Mouse (Mus musculus): ENCODE results near the gene Rab3b.

Rab3b gene

DNA sequence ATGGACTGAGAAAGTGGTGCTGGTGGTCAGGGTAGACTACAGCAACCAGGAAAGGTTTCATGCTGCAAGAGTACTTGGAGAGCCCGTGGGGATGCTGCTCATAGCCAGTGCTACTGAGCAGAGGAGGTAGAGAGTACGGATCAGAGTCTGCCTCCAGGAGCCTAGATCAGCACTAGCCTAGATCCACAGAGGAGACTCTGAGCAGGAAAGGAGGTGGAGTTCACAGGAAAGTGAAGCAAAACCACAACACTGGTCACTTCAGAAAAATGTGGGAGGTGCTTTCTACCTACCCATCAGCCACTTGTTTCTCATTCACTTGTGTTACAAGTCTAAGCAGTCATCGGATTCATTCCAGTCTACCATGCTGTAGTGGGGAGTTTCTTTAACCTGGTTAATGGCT lies 80.8 kb downstream of the Rab3b start:
- DNase-seq: no peak

DNA sequence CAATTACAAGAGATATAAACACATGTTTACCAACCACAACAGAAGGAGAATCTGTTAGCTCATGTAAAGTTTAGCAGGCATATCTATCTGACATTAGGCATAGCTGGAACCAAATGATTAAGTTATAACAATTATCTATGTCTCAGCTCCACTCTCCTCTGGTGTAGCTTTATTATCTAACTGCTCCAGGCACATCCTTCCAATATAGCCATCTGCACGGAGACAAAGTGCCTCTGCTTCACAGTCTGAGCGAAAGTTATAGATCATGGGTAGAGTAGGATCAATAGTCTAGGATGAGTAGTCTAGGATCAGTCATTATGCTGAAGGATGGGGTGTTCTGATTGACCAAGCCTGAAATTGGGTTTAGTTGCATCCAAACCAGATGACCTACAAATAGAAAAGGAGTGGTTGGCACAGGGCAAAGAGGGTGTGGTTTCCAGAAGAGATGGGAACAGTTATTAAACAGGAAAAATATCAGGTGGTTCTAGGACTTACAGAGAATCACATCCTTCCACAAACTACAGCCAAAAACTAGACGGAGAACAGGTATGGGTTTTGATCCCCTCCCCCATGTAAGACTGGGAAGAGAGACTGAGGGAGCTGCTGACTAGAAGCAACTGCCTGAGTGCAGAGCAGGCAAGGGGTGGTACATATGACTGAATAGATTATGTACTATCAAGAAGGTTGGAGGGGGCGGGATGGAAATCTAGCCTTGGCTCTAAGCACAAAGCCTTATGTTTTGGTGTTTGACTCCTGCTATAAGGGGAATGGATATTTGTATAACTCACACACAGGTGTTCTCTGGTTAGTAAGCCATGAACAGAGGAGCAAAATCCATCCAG lies 82.0 kb downstream of the Rab3b start:
- DNase-seq: no peak

DNA sequence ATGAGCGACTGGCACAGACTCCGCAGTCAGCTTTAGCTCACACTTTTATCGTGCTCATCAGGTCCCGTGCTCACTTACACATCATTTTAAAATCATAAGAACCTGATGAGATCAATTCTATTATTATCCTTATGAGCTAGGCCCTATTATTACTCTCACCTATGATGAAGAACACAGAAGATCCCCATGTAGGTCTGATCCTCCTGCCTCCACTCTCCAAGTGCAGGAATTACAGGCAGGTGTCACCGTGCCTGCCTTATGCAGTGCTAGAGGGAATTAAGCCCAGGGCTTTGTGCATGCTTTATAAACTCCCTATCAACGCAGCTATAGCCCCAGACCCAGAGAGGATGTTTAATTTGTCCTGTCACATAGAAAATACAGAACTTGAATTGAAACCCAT lies 84.2 kb downstream of the Rab3b start:
- no peak for DNase-seq

DNA sequence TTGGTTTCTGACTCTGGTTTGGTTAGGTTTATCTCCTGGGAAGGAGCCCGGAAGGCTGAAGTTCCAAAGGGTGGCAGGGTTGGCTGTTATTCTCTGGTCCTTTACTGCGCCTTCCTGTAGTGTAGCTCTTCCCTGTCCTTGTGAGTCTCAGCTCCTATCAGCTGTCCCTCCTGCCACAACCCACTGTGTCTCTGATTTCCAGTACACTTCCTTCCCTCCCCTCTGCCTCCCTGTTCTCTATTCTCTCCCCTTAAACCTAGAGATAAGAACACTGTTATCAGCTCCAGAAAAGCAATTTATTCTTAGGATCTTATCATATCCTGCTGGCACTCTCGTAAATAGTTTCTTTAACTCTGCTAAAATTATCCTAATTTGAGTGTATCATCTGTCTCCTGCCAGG lies 90.7 kb downstream of the Rab3b start:
- no peak for DNase-seq

DNA sequence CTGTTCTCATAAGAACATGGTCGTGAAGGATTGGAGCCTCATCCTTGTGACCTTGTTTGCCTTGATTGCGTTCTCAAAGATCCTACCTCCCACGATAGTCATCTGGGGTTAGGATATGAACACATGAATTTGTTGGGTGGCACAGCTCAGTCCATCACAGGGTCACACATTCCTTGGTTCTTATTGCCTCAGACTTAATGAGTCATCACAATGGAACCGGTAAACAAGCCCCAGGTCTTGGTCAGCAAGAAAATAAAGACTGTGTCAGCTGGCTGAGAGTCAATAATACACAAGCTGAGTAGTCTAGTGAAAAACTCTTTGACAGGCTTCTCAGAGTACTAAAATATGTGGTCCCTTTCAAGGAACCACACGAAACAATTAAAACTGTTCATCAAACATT lies 92.2 kb downstream of the Rab3b start:
- no peak for DNase-seq

DNA sequence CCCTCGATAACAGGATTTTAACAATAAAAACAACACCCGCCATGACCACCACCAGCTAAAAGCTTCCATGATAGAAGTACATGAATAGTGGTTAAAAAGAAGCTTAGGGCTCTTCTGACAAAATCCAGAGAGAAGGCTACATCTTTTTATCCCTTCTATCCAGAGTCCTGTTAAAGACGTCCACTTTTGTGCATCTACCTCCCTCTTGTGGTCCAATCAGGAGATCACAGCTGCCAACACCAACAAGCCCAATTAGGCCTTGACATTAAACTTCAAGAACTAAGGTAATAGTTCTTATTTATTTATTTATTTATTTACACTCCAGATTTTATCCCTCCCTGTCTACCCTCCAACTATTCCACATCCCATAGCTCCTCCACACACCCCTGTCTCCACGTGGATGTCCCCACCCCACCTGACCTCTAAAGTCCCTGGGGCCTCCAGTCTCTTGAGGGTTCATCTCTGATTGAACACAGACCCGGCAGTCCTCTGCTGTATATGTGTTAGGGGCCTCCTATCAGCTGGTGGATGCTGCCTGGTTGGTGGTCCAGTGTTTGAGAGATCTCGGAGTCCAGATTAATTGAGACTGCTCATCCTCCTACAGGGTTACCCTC lies 97.7 kb downstream of the Rab3b start:
- DNase-seq: no peak

DNA sequence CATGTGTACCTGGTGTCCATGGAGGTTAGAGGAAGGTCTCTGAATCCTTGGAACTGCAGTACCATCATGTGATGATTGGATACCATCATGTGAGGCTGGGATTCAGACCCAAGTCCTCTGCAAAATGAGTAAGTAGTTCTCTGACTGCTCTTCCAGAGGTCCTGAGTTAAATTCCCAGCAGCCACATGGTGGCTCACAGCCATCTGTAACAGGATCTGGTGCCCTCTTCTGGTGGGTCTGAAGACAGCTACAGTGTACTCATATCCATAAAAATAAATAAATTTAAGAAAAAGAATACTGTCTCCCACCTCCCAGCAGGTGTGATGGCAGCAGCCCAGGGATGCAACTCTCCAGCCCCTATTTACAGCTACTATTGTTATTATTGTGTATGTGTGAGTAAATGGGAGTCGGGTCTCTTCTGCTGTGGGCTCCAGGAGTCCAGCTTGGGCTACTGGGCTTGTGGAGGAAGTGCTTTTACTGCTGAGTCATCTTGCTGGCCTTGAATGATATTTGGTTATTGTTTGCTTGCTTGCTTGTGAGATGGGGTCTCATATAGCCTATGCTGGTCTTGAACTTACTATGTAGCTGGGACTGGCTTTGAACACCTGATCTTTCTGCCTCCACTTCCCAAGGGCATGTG lies 108.1 kb downstream of the Rab3b start:
- DNase-seq: no peak

DNA sequence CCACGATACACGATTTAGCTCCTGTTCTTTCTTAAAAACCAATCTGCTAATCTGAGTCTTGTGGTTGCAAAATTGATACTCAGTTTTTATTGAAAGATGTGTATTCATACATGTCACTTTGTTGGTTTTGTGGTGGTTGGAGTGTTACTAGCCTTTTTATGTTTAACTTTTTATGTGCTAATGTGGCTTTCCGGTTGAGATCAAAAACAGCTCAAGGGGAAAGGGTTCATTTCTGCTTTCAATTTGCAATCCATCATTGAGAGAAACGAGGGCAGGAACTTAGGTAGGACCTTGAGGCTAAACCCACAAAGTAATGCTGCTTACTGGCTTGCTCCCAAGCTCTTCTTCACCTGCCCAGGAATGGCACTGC lies 108.6 kb downstream of the Rab3b start:
- DNase-seq: no peak

DNA sequence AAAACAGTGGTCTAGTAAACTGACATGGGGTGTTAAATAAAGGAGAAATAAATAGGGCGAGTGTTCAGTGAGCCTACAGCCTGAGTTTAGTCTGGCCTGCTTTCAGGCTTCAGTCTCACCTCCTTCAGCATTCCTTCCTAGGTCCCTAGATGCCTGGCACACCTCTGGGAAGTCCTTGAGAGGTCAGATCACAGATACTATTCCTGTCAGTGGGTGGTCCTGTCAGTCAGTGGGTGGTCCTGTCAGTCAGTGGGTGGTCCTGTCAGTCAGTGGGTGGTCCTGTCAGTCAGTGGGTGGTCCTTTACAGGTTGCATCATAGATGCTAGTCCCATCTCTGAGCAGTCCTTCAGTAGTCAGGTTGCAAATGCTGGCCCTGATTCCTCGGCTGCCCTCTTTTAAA lies 110.6 kb downstream of the Rab3b start:
- no peak for DNase-seq

DNA sequence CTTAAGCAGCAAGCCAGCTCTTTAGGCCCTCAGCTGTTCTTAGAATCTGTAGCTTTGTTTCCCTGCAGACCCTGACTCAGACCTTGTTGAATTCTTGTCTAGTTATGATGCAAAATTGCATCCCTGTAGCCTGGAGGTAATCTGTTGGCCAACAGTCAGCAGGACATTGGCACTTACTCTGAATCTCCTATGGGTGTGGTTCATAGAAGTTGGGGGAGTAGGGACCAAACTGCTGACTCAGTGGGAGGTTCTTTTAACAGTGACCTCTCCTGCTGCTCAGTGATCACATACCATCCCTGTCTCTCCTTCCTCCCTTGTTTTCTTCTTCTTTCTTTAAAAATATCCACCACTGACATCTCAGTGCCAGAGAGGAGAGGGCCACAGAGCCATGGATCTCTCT lies 111.2 kb downstream of the Rab3b start:
- no peak for DNase-seq

DNA sequence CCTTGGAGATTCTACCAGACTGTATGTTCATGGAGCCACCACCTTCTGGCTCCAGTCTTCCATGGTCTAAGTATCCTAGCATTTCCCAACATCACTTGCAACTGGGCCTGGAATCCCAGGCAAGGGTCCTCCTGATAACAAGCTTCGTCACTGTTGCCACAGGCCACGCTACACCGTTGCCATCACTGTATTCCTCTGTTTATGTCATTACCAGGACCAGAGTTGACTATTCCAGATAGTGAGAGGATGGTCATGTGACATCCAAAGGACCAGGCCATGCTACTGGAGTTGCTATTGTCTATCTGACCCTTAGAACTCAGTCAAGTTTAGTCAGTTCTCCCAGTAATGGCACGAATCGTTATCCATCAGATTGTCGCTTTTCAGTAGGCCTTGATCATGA lies 111.7 kb downstream of the Rab3b start:
- no peak for DNase-seq

DNA sequence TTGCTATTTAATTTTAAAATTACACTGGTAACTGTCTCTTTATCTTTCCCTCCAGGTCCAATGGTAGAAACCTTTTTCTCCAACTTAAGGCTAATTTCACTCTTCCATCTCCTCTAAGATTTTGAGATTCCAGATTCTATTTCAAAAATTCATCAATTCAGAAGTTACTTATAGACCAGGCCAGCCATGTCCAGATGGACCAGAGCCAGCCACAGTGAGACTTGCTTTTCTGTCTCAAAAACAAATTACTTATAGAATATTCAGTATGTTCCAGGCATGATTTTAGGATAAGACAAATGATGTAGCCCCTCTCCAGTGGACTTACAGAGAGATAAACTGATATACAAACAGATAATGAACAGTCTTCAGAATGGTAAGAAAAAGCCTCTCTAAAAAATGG lies 112.9 kb downstream of the Rab3b start:
- DNase-seq: no peak

All from heart, adult 11 months (tissue).